Mouse (Mus musculus) lung, embryonic 15.5 days (tissue): Measurements from ENCODE around the gene Foxa3. TPM values are rescaled to one million over a fixed set of nuclear protein-coding genes. Genes with fewer than 3 reads are reported as not detected.

Experiments
- polyA plus RNA-seq: library from polyadenylated mRNA; unstranded; fragments of >200 nt; fragmentation: Nextera tagmentation; extraction: Ambion mirVana; gene quantifications from 2 replicates; pipeline ENCODE4 v1.2.1, GENCODE M21; 2015

The Foxa3 gene
- polyA plus RNA-seq, 1 experiment from 2014 or later = 2.4 TPM

Other genes with a start within 250 kb of the Foxa3 start
- not detected in 2 replicates for gene Psg19, start 225.0 kb downstream of the Foxa3 start, polyA plus RNA-seq
- gene Psg17, start 201.9 kb downstream of the Foxa3 start, polyA plus RNA-seq = not detected in 2 replicates
- 1.7 and 2.1 TPM in 2 replicates for gene Mill2, start 183.6 kb downstream of the Foxa3 start, polyA plus RNA-seq
- gene Pglyrp1, start 152.2 kb downstream of the Foxa3 start, polyA plus RNA-seq = 6.4 and 6.7 TPM in 2 replicates
- gene Ccdc61, start 113.1 kb downstream of the Foxa3 start, polyA plus RNA-seq = 32.1 and 34.4 TPM in 2 replicates
- 0.77 and 1.2 TPM in 2 replicates for gene Nova2, start 97.7 kb downstream of the Foxa3 start, polyA plus RNA-seq
- not detected in 2 replicates for gene Nanos2, start 36.1 kb downstream of the Foxa3 start, polyA plus RNA-seq
- gene Mypop, start 32.3 kb downstream of the Foxa3 start, polyA plus RNA-seq = 3.0 and 3.6 TPM in 2 replicates
- 23.5 and 25.2 TPM in 2 replicates for gene Irf2bp1, start 19.5 kb downstream of the Foxa3 start, polyA plus RNA-seq
- 34.3 and 34.6 TPM in 2 replicates for gene Sympk, start 839 bp upstream of the Foxa3 start, polyA plus RNA-seq
- gene Rsph6a, start 31.2 kb upstream of the Foxa3 start, polyA plus RNA-seq = not detected in 2 replicates
- 15.9 and 17.1 TPM in 2 replicates for gene Dmwd, start 52.7 kb upstream of the Foxa3 start, polyA plus RNA-seq
- 24.2 and 27.1 TPM in 2 replicates for gene Dmpk, start 60.3 kb upstream of the Foxa3 start, polyA plus RNA-seq
- gene Six5, start 71.1 kb upstream of the Foxa3 start, polyA plus RNA-seq = 9.5 and 9.7 TPM in 2 replicates
- gene Gm4969, start 94.8 kb upstream of the Foxa3 start, polyA plus RNA-seq = 1.8 and 1.9 TPM in 2 replicates
- gene Fbxo46, start 96.3 kb upstream of the Foxa3 start, polyA plus RNA-seq = 13.6 and 13.8 TPM in 2 replicates
- gene Qpctl, start 125.8 kb upstream of the Foxa3 start, polyA plus RNA-seq = 15.2 and 15.3 TPM in 2 replicates
- gene Snrpd2, start 126.2 kb upstream of the Foxa3 start, polyA plus RNA-seq = 140 and 154 TPM in 2 replicates
- gene Gipr, start 142.6 kb upstream of the Foxa3 start, polyA plus RNA-seq = 3.2 and 5.1 TPM in 2 replicates
- 10.7 and 12.2 TPM in 2 replicates for gene Eml2, start 152.9 kb upstream of the Foxa3 start, polyA plus RNA-seq
- gene Gpr4, start 189.0 kb upstream of the Foxa3 start, polyA plus RNA-seq = 2.2 TPM in 2 replicates
- 33.2 and 34.6 TPM in 2 replicates for gene Opa3, start 204.8 kb upstream of the Foxa3 start, polyA plus RNA-seq
- 115 TPM in 2 replicates for gene Vasp, start 248.3 kb upstream of the Foxa3 start, polyA plus RNA-seq